Mouse (Mus musculus): Measurements from ENCODE around the gene Cxcl3.

- TF ChIP-seq CTCF (IDR thresholded peaks at IDR 0.05; ENCODE audit: control insufficient read depth, insufficient read depth, low read length) (no peak), POLR2A (IDR thresholded peaks at IDR 0.05; ENCODE audit: borderline replicate concordance, control insufficient read depth, low read depth, low read length) (no peak)
Observed at GRCm38 (mm10) chr5:90807176-90807950, 21.5 kb downstream of the Cxcl3 start.
